ENCODE assay signal across 14 mouse cellular contexts in the genomic region with DNA sequence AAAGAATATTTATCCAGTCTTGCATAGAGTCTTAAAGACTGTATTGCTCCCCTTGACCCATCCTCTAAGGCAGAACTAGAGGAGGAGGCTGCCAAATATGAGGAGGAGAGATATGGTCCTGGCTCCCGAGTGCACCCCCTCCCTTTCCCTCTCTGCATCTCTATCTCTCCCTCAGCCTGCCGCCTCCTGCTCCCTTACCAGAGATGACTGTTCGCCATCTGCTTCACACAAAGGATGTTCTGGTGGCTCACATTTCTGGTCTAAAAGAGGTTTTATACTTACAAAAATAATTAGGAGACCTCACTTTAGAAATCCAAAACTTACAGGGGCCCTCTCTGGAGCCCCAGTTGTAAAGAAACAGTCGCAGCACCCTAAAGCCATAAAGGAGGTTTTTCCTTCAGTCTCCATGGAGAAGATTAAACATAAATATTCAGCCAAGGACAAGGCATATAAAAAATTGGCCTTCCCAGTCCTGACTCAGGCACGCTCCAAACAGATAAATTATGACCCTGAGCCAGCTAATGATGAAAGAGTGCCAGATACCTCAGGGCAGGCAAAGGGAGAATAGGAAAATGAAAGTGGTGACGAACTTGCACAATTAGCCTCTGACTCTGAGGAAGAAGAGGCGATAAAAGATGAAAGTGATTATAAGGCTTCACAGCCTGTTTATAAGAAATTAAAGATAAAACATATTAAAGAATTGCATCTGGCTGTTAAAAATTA. TPM values are rescaled to one million over a fixed set of nuclear protein-coding genes. Genes with fewer than 3 reads are reported as not detected.
DNase-seq lines count a peak whose midpoint lies in the region; ATAC-seq lines count a peak whose summit lies in the region.
"Had no signal": no experiment of that assay in that cellular context is flagged by ENCODE, and none has a peak within 500 bp of the region (broad histone marks: within the 10 kb centered on the region; RNA-seq: fewer than 3 reads in every experiment).

No protein-coding gene starts in this region.

- H3K9ac ChIP-seq in limb, embryonic 12.5 days (replicated peaks), result no peak overlapping the region
- no peak overlapping the region for H3K9ac ChIP-seq in midbrain, embryonic 14.5 days (replicated peaks; ENCODE audit: low read length)
- H3K9ac ChIP-seq: hindbrain, embryonic 12.5 days; liver, postnatal 0 days had no signal

- no peak overlapping the region for H3K27ac ChIP-seq in limb, embryonic 12.5 days
- no peak overlapping the region for H3K27ac ChIP-seq in limb, embryonic 10.5 days
- H3K27ac ChIP-seq in midbrain, embryonic 14.5 days (replicated peaks; ENCODE audit: low read depth, low read length), result no peak overlapping the region
- H3K27ac ChIP-seq: hindbrain, embryonic 12.5 days had no signal

- no peaks in the 10 kb centered on the region for H3K9me3 ChIP-seq in limb, embryonic 12.5 days
- no peaks in the 10 kb centered on the region for H3K9me3 ChIP-seq in limb, embryonic 10.5 days (replicated peaks)
- H3K9me3 ChIP-seq in midbrain, embryonic 14.5 days (ENCODE audit: control insufficient read depth, low read length), result no peaks in the 10 kb centered on the region
- H3K9me3 ChIP-seq: hindbrain, embryonic 12.5 days had no signal

- H3K4me3 ChIP-seq in limb, embryonic 12.5 days (replicated peaks), result 0 out of 2 replicates have a peak overlapping the region, but pooled peaks have one; percentile 7
- no peak overlapping the region for H3K4me3 ChIP-seq in limb, embryonic 10.5 days
- H3K4me3 ChIP-seq in midbrain, embryonic 14.5 days (replicated peaks; ENCODE audit: low read depth, low read length), result no peak overlapping the region
- H3K4me3 ChIP-seq: hindbrain, embryonic 12.5 days had no signal

- 26% methylated on average over 7 of the region's 7 CpGs for WGBS in limb, embryonic 12.5 days
- WGBS in limb, embryonic 10.5 days, result 37% methylated on average over 7 of the region's 7 CpGs
- 89% methylated on average over 7 of the region's 7 CpGs for whole genome bisulfite sequencing in midbrain, embryonic 14.5 days

- H3K4me1 ChIP-seq in limb, embryonic 12.5 days (replicated peaks), result no peaks in the 10 kb centered on the region
- H3K4me1 ChIP-seq in limb, embryonic 10.5 days, result no peaks in the 10 kb centered on the region
- no peaks in the 10 kb centered on the region for H3K4me1 ChIP-seq in midbrain, embryonic 14.5 days (ENCODE audit: control insufficient read depth, insufficient read depth, low read length)
- H3K4me1 ChIP-seq: hindbrain, embryonic 12.5 days had no signal

- no peaks in the 10 kb centered on the region for H3K27me3 ChIP-seq in limb, embryonic 12.5 days
- no peaks in the 10 kb centered on the region for H3K27me3 ChIP-seq in limb, embryonic 10.5 days (ENCODE audit: low read depth, poor library complexity, severe bottlenecking)
- no peaks in the 10 kb centered on the region for H3K27me3 ChIP-seq in midbrain, embryonic 14.5 days (ENCODE audit: control insufficient read depth, insufficient read depth, low read length)
- H3K27me3 ChIP-seq: hindbrain, embryonic 12.5 days had no signal

- DNase-seq in frontal cortex, postnatal 14 days (ENCODE audit: low spot score in 2 of 2), result no peak
- no peak for DNase-seq in limb, embryonic 10.5 days (ENCODE audit: low spot score)
- DNase-seq in layer of hippocampus, adult 18-20 months (ENCODE audit: low spot score in 2 of 2), result peak; percentile 14 to 48
- DNase-seq in right cerebral cortex, postnatal 10 days (ENCODE audit: low spot score in 2 of 2), result peak; percentile 29 to 44
- DNase-seq in cerebellum, postnatal 25 days, result no peak
- no peak for DNase-seq in midbrain, embryonic 14.5 days
- DNase-seq: kidney, postnatal 36 days; liver, postnatal 0 days had no signal

- no peak overlapping the region for H3K4me2 ChIP-seq in limb, embryonic 12.5 days
- no peak overlapping the region for H3K4me2 ChIP-seq in midbrain, embryonic 14.5 days (ENCODE audit: low read length)
- H3K4me2 ChIP-seq: hindbrain, embryonic 12.5 days had no signal

- peak; percentile 95 for ATAC-seq in frontal cortex, adult (ENCODE audit: low TSS enrichment)
- ATAC-seq in limb, embryonic 12.5 days (ENCODE audit: insufficient number of reproducible peaks, insufficient read depth, low FRiP score, low TSS enrichment, low read depth), result no peak
- no peak for ATAC-seq in midbrain, embryonic 14.5 days (ENCODE audit: low FRiP score, low TSS enrichment)
- ATAC-seq: activated CD4-positive, CD25-positive, alpha-beta regulatory T cell, adult 4 months; liver, postnatal 0 days had no signal

- H3K36me3 ChIP-seq in limb, embryonic 12.5 days, result no peaks in the 10 kb centered on the region
- H3K36me3 ChIP-seq in limb, embryonic 10.5 days, result no peaks in the 10 kb centered on the region
- no peaks in the 10 kb centered on the region for H3K36me3 ChIP-seq in midbrain, embryonic 14.5 days (ENCODE audit: control insufficient read depth, insufficient read depth, low read length)
- H3K36me3 ChIP-seq: hindbrain, embryonic 12.5 days had no signal

RNA-seq across cellular contexts. Expression of gene Olfr933, which starts 18.6 kb away (rescaled TPM):
- polyA plus RNA-seq in limb, embryonic 12.5 days (2016; fragmentation: Nextera tagmentation; extraction: Ambion mirVana), result not detected in 2 replicates
- polyA plus RNA-seq in limb, embryonic 10.5 days (2016; fragmentation: Nextera tagmentation; extraction: Ambion mirVana), result not detected in 2 replicates
- not detected for total RNA-seq in layer of hippocampus, adult 18-20 months (2021)
- not detected in 2 replicates for polyA plus RNA-seq in midbrain, embryonic 14.5 days (2014; fragmentation: Nextera tagmentation; extraction: Ambion mirVana)
- polyA plus RNA-seq: activated CD4-positive, CD25-positive, alpha-beta regulatory T cell, adult 4 months; gonadal fat pad, adult 2 months; hindbrain, embryonic 12.5 days; liver, postnatal 0 days; stomach, embryonic 14.5 days had no signal

RNA-seq across cellular contexts. Expression of gene Olfr930, which starts 24.0 kb away (rescaled TPM):
- not detected in 2 replicates for polyA plus RNA-seq in limb, embryonic 12.5 days (2016; fragmentation: Nextera tagmentation; extraction: Ambion mirVana)
- not detected in 2 replicates for polyA plus RNA-seq in limb, embryonic 10.5 days (2016; fragmentation: Nextera tagmentation; extraction: Ambion mirVana)
- total RNA-seq in layer of hippocampus, adult 18-20 months (2021), result not detected
- polyA plus RNA-seq in midbrain, embryonic 14.5 days (2014; fragmentation: Nextera tagmentation; extraction: Ambion mirVana), result not detected in 2 replicates
- polyA plus RNA-seq: activated CD4-positive, CD25-positive, alpha-beta regulatory T cell, adult 4 months; gonadal fat pad, adult 2 months; hindbrain, embryonic 12.5 days; liver, postnatal 0 days; stomach, embryonic 14.5 days had no signal

RNA-seq across cellular contexts. Expression of gene Olfr934, which starts 34.6 kb away (rescaled TPM):
- polyA plus RNA-seq in limb, embryonic 12.5 days (2016; fragmentation: Nextera tagmentation; extraction: Ambion mirVana), result not detected in 2 replicates
- polyA plus RNA-seq in limb, embryonic 10.5 days (2016; fragmentation: Nextera tagmentation; extraction: Ambion mirVana), result not detected in 2 replicates
- total RNA-seq in layer of hippocampus, adult 18-20 months (2021), result not detected
- polyA plus RNA-seq in midbrain, embryonic 14.5 days (2014; fragmentation: Nextera tagmentation; extraction: Ambion mirVana), result not detected in 2 replicates
- polyA plus RNA-seq: activated CD4-positive, CD25-positive, alpha-beta regulatory T cell, adult 4 months; gonadal fat pad, adult 2 months; hindbrain, embryonic 12.5 days; liver, postnatal 0 days; stomach, embryonic 14.5 days had no signal

RNA-seq across cellular contexts. Expression of gene Olfr935, which starts 45.9 kb away (rescaled TPM):
- not detected in 2 replicates for polyA plus RNA-seq in limb, embryonic 12.5 days (2016; fragmentation: Nextera tagmentation; extraction: Ambion mirVana)
- not detected in 2 replicates for polyA plus RNA-seq in limb, embryonic 10.5 days (2016; fragmentation: Nextera tagmentation; extraction: Ambion mirVana)
- total RNA-seq in layer of hippocampus, adult 18-20 months (2021), result not detected
- polyA plus RNA-seq in midbrain, embryonic 14.5 days (2014; fragmentation: Nextera tagmentation; extraction: Ambion mirVana), result not detected in 2 replicates
- polyA plus RNA-seq: activated CD4-positive, CD25-positive, alpha-beta regulatory T cell, adult 4 months; gonadal fat pad, adult 2 months; hindbrain, embryonic 12.5 days; liver, postnatal 0 days; stomach, embryonic 14.5 days had no signal

Comparison
In these comparisons a context has a peak if more than half of its experiments do, and no peak if none do; other contexts are left out.
1. DNase-seq: peak in layer of hippocampus, adult 18-20 months (2 of 2) and right cerebral cortex, postnatal 10 days (2 of 2); none in frontal cortex, postnatal 14 days (0 of 2), limb, embryonic 10.5 days (single experiment), cerebellum, postnatal 25 days (0 of 2) and midbrain, embryonic 14.5 days (single experiment).